Mouse (Mus musculus) heart, postnatal 0 days (tissue): Measurements from ENCODE around the gene Prkra. TPM values are rescaled to one million over a fixed set of nuclear protein-coding genes. Genes with fewer than 3 reads are reported as not detected.
"Not testable (repeated sequence)": the region's sequence is repeated elsewhere in the genome, so short reads cannot be mapped to it uniquely, and the experiment has no call there.

Experiments
- ATAC-seq: fragments of 200-750 bp; cut with Nextera tagmentation; 2 replicates; pipeline ENCODE4 v1.8.0; 2017; ENCODE audit warnings: low read depth, moderate number of reproducible peaks, moderate library complexity; ENCODE audit not compliant: insufficient read depth
- DNase-seq: peaks from one replicate; pipeline ENCODE4 v3.0.0-alpha.2; 2016; ENCODE audit warnings: low spot score
- H3K27ac ChIP-seq: fragments of 300-500 bp; sonication (generic); 2 replicates; pipeline ENCODE4 v1.5.1; 2014; ENCODE audit warnings: low read depth, mild to moderate bottlenecking
- H3K27me3 ChIP-seq: fragments of 300-500 bp; sonication (generic); 2 replicates; pipeline ENCODE4 v1.6.1; 2014; ENCODE audit warnings: low read length, mixed read lengths; ENCODE audit not compliant: control insufficient read depth, insufficient read depth
- H3K36me3 ChIP-seq: fragments of 300-500 bp; sonication (generic); replicated peaks from 2 replicates; pipeline ENCODE4 v1.6.1; 2014; ENCODE audit warnings: low read length, mixed read lengths; ENCODE audit not compliant: control insufficient read depth, insufficient read depth
- H3K4me1 ChIP-seq: fragments of 300-500 bp; sonication (generic); 2 replicates; pipeline ENCODE4 v1.6.1; 2014; ENCODE audit warnings: antibody characterized with exemption; ENCODE audit not compliant: control insufficient read depth, insufficient read depth
- H3K4me2 ChIP-seq: fragments of 300-500 bp; sonication (generic); 2 replicates; pipeline ENCODE4 v1.6.1; 2014; ENCODE audit warnings: low read depth, mild to moderate bottlenecking, low read length, moderate library complexity
- H3K4me3 ChIP-seq: fragments of 300-500 bp; sonication (generic); 2 replicates; pipeline ENCODE4 v1.5.1; 2014; ENCODE audit warnings: low read depth, low read length
- H3K9ac ChIP-seq: fragments of 300-500 bp; sonication (generic); replicated peaks from 2 replicates; pipeline ENCODE4 v1.6.1; 2014; ENCODE audit warnings: low read depth, low read length, mixed read lengths
- H3K9me3 ChIP-seq: fragments of 300-500 bp; sonication (generic); replicated peaks from 2 replicates; pipeline ENCODE4 v1.6.1; 2016; ENCODE audit warnings: low read length; ENCODE audit not compliant: control insufficient read depth
- CTCF ChIP-seq: IDR thresholded peaks from 2 replicates; pipeline ENCODE4 v1.5.1; 2016; ENCODE audit warnings: antibody characterized with exemption, control low read depth, low read depth
- EP300 ChIP-seq: IDR thresholded peaks from 2 replicates; pipeline ENCODE4 v1.6.1; 2016; ENCODE audit warnings: antibody characterized with exemption, low read depth
- WGBS: fragments of 180-500 bp; shearing (Covaris S2); extraction: QIAGEN DNeasy Blood & Tissue Kit; methylation state at CpG from one replicate; pipeline ENCODE4 v1.1.7; 2014; 5-methylcytosine and 5-hydroxymethylcytosine counted together
- polyA plus RNA-seq: library from polyadenylated mRNA; unstranded; fragments of >200 nt; fragmentation: Nextera tagmentation; extraction: Ambion mirVana; gene quantifications from 2 replicates; pipeline ENCODE4 v1.2.1, GENCODE M21; 2015
- total RNA-seq: library from RNA; depleted of rRNA; stranded (reverse); fragments of >200 nt; gene quantifications from 2 replicates; pipeline ENCODE4 v1.2.3, GENCODE M21; 2014; ENCODE audit warnings: low replicate concordance

Prkra gene
- total and polyA plus RNA-seq, 2 experiments from 2014 or later: 25.2 to 31.8 TPM

- Histone ChIP-seq H3K4me1 (no peaks in the 10 kb centered on the region), H3K4me3 (no peak overlapping the region), H3K36me3 (peaks cover 59% of the 10 kb centered on the region), H3K4me2 (no peak overlapping the region), H3K27ac (no peak overlapping the region), H3K27me3 (no peaks in the 10 kb centered on the region), H3K9me3 (no peaks in the 10 kb centered on the region), H3K9ac (no peak overlapping the region)
- WGBS: 93% methylated on average over 2 of the region's 2 CpGs
- TF ChIP-seq EP300: no peak
- no peak for TF ChIP-seq CTCF
- ATAC-seq (no peak), DNase-seq (no peak)
These were observed 8.2 kb downstream of the Prkra start for GRCm38 (mm10) chr2:76639637-76640036.

- ATAC-seq (no peak), DNase-seq (no peak)
- Histone ChIP-seq H3K9ac (no peak overlapping the region), H3K27me3 (no peaks in the 10 kb centered on the region), H3K27ac (no peak overlapping the region), H3K9me3 (peaks cover 6% of the 10 kb centered on the region; the same call in 1 of the 2 replicates), H3K4me2 (no peak overlapping the region), H3K4me3 (no peak overlapping the region), H3K36me3 (peaks cover 73% of the 10 kb centered on the region), H3K4me1 (no peaks in the 10 kb centered on the region)
- 95% methylated on average over 4 of the region's 4 CpGs for WGBS
- TF ChIP-seq CTCF (no peak), EP300 (no peak)
These were observed 16.2 kb downstream of the Prkra start for GRCm38 (mm10) chr2:76631600-76631999.

- Histone ChIP-seq H3K9ac (no peak overlapping the region), H3K9me3 (peaks cover 11% of the 10 kb centered on the region; the same call in 1 of the 2 replicates), H3K4me3 (no peak overlapping the region), H3K27ac (no peak overlapping the region), H3K4me2 (no peak overlapping the region), H3K4me1 (no peaks in the 10 kb centered on the region), H3K36me3 (peaks cover 72% of the 10 kb centered on the region), H3K27me3 (no peaks in the 10 kb centered on the region)
- ATAC-seq (no peak), DNase-seq (no peak)
- 70% methylated on average over 12 of the region's 12 CpGs for WGBS
- no peak for TF ChIP-seq CTCF
- TF ChIP-seq EP300: no peak
These were observed 17.5 kb downstream of the Prkra start for GRCm38 (mm10) chr2:76630293-76630692.

- H3K4me2 ChIP-seq, ATAC-seq, H3K9ac ChIP-seq, H3K27me3 ChIP-seq, H3K4me1 ChIP-seq, H3K27ac ChIP-seq, DNase-seq, H3K4me3 ChIP-seq: not testable (repeated sequence)
- Histone ChIP-seq H3K36me3 (peaks cover 29% of the 10 kb centered on the region), H3K9me3 (peaks cover 11% of the 10 kb centered on the region; the same call in 1 of the 2 replicates)
- 82% methylated on average over 2 of the region's 2 CpGs for WGBS
These were observed 25.5 kb downstream of the Prkra start for GRCm38 (mm10) chr2:76622316-76622715.

GRCm38 (mm10) chr2:76621724-76622123 lies 26.1 kb downstream of the Prkra start:
- TF ChIP-seq CTCF (no peak), EP300 (no peak)
- no peaks in the 10 kb centered on the region for H3K4me1 ChIP-seq
- 85% methylated on average over 1 of the region's 1 CpGs for WGBS
- H3K27me3 ChIP-seq: no peaks in the 10 kb centered on the region
- peaks cover 6% of the 10 kb centered on the region; the same call in 1 of the 2 replicates for H3K9me3 ChIP-seq
- no peak overlapping the region for H3K9ac ChIP-seq
- no peak overlapping the region for H3K27ac ChIP-seq
- H3K4me2 ChIP-seq: no peak overlapping the region
- no peak overlapping the region for H3K4me3 ChIP-seq
- H3K36me3 ChIP-seq: peaks cover 23% of the 10 kb centered on the region
- no peak for DNase-seq
- ATAC-seq: no peak

GRCm38 (mm10) chr2:76620188-76620587 lies 27.6 kb downstream of the Prkra start:
- H3K9me3 ChIP-seq: no peaks in the 10 kb centered on the region
- DNase-seq (no peak), ATAC-seq (no peak)
- H3K36me3 ChIP-seq: peaks cover 10% of the 10 kb centered on the region; the same call in 1 of the 2 replicates
- H3K4me2 ChIP-seq: no peak overlapping the region
- no peaks in the 10 kb centered on the region for H3K4me1 ChIP-seq
- H3K4me3 ChIP-seq: no peak overlapping the region
- TF ChIP-seq EP300: no peak
- TF ChIP-seq CTCF: no peak
- WGBS: 77% methylated on average over 5 of the region's 5 CpGs
- H3K27ac ChIP-seq: no peak overlapping the region
- H3K27me3 ChIP-seq: no peaks in the 10 kb centered on the region
- no peak overlapping the region for H3K9ac ChIP-seq
